Mouse (Mus musculus) bone marrow, adult 2 months (tissue): ENCODE data around the gene Lrrc71.

ENCODE experiments used
- CTCF ChIP-seq: fragments of 200-500 bp; IDR thresholded peaks from 2 replicates; pipeline ENCODE4 v1.5.1; 2011; ENCODE audit warnings: low read length, control low read depth; ENCODE audit not compliant: control insufficient read depth, insufficient read depth
- POLR2A ChIP-seq: fragments of 200-500 bp; IDR thresholded peaks from 2 replicates; pipeline ENCODE4 v1.6.1; 2011; ENCODE audit warnings: low read depth, mild to moderate bottlenecking, control low read depth, low read length, borderline replicate concordance; ENCODE audit not compliant: control insufficient read depth

GRCm38 (mm10) chr3:87758641-87759040 lies 10.2 kb upstream of the Lrrc71 start:
- TF ChIP-seq POLR2A = no peak
- no peak for TF ChIP-seq CTCF
